Mouse (Mus musculus) CD4-positive, CD25-positive, alpha-beta regulatory T cell, adult 2 months (primary cell): ENCODE measurements around the gene Tut4.

Experiments used
- DNase-seq: peaks from one replicate; pipeline ENCODE4 v3.0.0-alpha.2; 2012; ENCODE audit warnings: low read depth, low spot score

Gene Tut4

GRCm38 (mm10) chr4:108459231-108460155 lies at the start of gene Tut4:
Gene Tut4, plus strand, starts transcription at chr4:108459426.
- peak; percentile 90 for DNase-seq

- DNase-seq = no peak
Measured at GRCm38 (mm10) chr4:108424587-108424986, 34.6 kb upstream of the Tut4 start.

- no peak for DNase-seq
Measured at GRCm38 (mm10) chr4:108427719-108428340, 31.4 kb upstream of the Tut4 start.

GRCm38 (mm10) chr4:108428341-108428721 lies 30.9 kb upstream of the Tut4 start:
- no peak for DNase-seq

- no peak for DNase-seq
Measured at GRCm38 (mm10) chr4:108430656-108431560, 28.3 kb upstream of the Tut4 start.

- DNase-seq = no peak
Measured at GRCm38 (mm10) chr4:108431561-108431936, 27.7 kb upstream of the Tut4 start.

GRCm38 (mm10) chr4:108433341-108433740 lies 25.9 kb upstream of the Tut4 start:
- DNase-seq = no peak

GRCm38 (mm10) chr4:108434221-108434620 lies 25.0 kb upstream of the Tut4 start:
- peak; percentile 38 for DNase-seq

- no peak for DNase-seq
Measured at GRCm38 (mm10) chr4:108434781-108435180, 24.4 kb upstream of the Tut4 start.

- DNase-seq = no peak
Measured at GRCm38 (mm10) chr4:108435646-108436045, 23.6 kb upstream of the Tut4 start.

- no peak for DNase-seq
Measured at GRCm38 (mm10) chr4:108436225-108436624, 23.0 kb upstream of the Tut4 start.

GRCm38 (mm10) chr4:108438082-108438840 lies 21.0 kb upstream of the Tut4 start:
- DNase-seq = no peak

- no peak for DNase-seq
Measured at GRCm38 (mm10) chr4:108448091-108448490, 11.1 kb upstream of the Tut4 start.

GRCm38 (mm10) chr4:108456028-108456427 lies 3.2 kb upstream of the Tut4 start:
- DNase-seq = peak; percentile 39

- DNase-seq = peak; percentile 55
Measured at GRCm38 (mm10) chr4:108458201-108458741, 955 bp upstream of the Tut4 start.

GRCm38 (mm10) chr4:108460156-108460923 lies 1.1 kb downstream of the Tut4 start:
- peak; percentile 96 for DNase-seq

GRCm38 (mm10) chr4:108461262-108461903 lies 2.2 kb downstream of the Tut4 start:
- DNase-seq = peak; percentile 47

GRCm38 (mm10) chr4:108473586-108473985 lies 14.4 kb downstream of the Tut4 start:
- no peak for DNase-seq

- DNase-seq = no peak
Measured at GRCm38 (mm10) chr4:108482776-108483175, 23.6 kb downstream of the Tut4 start.

GRCm38 (mm10) chr4:108484230-108484629 lies 25.0 kb downstream of the Tut4 start:
- no peak for DNase-seq
